Mouse (Mus musculus): Measurements from ENCODE around the gene Fau.
A peak's percentile ranks its signal among the peaks of the same experiment; 100 is the strongest.

The Fau gene

DNA sequence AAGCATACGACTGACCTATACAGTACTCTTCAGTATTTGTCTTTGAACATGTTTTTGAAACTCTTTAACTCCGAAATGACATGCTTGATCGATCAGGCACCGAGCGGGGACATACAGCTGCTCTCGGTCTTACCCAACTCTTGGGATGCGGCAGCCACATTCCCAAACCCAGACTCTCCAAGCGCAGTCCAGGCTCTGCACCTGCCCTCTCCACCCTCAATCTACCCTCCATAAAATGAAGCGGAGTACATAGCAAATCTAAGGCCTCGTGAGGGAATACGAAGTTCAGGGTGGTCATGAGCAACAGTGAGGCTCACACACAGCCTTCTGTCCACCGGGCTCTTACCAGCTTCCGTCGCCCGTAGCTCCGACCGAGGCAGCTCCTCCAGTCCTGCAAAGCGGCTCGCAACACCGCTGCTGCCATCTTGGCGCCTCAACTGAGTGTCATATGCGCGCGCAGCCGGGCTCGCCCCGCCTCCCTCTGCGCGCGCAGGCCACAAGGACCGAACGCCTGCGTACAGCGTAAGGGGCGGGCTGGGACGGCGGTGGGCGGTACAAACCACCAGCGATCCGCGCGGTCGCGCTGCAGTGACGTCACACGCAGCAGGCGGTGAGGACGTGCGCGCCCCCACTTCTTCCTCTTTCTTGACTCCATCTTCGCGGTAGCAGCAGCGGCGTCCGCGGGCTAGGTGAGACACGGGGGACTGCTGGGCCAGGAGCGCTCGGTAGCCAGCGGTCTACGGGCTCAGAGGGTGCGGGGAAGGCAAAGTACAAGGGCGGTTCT, at the start of gene Fau, which contains the start of gene Mrpl49:
Gene Fau, plus strand, starts transcription at position 532 of the 784 bp plus-strand sequence.
Gene Mrpl49, minus strand, starts transcription at position 473 of the 784 bp plus-strand sequence.
- Histone ChIP-seq H3K27me3 (ENCODE audit: control insufficient read depth, insufficient read depth, low read length, poor library complexity, severe bottlenecking) (no peaks in the 10 kb centered on the region), H3K36me3 (ENCODE audit: control insufficient read depth, insufficient read depth, low read length, poor library complexity, severe bottlenecking) (peaks cover 11% of the 10 kb centered on the region)
- DNase-seq (ENCODE audit: low read depth, low spot score) = peak; percentile 99

- peaks cover 7% of the 10 kb centered on the region; the same call in 1 of the 2 replicates for H3K36me3 ChIP-seq (ENCODE audit: control insufficient read depth, insufficient read depth, low read length, poor library complexity, severe bottlenecking)
- H3K27me3 ChIP-seq (ENCODE audit: control insufficient read depth, insufficient read depth, low read length, poor library complexity, severe bottlenecking) = no peaks in the 10 kb centered on the region
- DNase-seq (ENCODE audit: low read depth, low spot score) = no peak
These were observed 48.5 kb upstream of the Fau start for GRCm38 (mm10) chr19:6009137-6009536.

DNA sequence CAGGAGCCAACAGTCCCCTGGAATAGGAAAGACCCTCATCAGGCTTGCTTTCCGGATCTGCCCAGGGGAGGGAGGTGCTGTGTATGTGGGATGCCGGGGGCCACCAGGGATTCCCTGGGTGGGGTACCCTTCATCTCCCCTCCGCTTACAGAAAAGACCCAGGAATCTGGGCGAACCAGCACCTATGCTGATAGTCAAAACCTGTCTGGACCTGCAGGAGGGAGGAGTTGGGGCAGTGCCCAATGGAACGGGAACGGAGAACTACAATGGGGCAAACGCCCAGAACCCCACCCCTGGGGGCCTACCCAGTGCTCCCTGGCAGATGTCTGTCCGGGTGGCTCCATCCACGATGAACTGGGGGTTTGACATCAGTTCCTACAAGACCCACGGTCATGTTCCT, 44.0 kb upstream of the Fau start:
- no peak for DNase-seq (ENCODE audit: low read depth, low spot score)
- Histone ChIP-seq H3K36me3 (ENCODE audit: control insufficient read depth, insufficient read depth, low read length, poor library complexity, severe bottlenecking) (peaks cover 6% of the 10 kb centered on the region; the same call in 1 of the 2 replicates), H3K27me3 (ENCODE audit: control insufficient read depth, insufficient read depth, low read length, poor library complexity, severe bottlenecking) (no peaks in the 10 kb centered on the region)

DNA sequence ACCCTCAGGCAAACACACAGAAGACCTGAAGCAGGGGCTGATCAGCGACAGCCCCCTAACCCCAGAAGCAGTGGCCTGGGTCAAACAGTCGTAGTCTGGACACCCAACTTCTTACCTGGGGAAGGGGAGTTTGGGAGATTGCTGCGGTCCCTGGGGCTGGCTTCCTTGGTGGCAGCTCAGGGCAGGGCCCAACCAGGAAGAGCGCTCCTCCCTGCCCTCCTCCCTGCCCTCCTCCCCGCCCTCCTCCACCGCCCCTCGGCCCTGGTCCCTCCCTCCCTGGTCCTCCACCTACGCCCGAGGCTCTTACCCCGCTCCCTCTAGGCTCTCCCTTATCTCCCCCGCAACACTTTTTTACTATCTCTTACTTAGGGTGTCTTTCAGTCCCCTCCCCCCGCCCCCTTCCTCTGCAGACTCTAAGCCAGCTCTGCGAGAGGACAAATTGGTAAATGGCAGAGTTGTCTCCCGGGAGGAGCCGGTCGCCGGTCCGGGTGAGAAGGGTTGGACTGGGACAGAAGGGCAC, 42.6 kb upstream of the Fau start:
- H3K36me3 ChIP-seq (ENCODE audit: control insufficient read depth, insufficient read depth, low read length, poor library complexity, severe bottlenecking) = no peaks in the 10 kb centered on the region
- no peaks in the 10 kb centered on the region for H3K27me3 ChIP-seq (ENCODE audit: control insufficient read depth, insufficient read depth, low read length, poor library complexity, severe bottlenecking)
- DNase-seq (ENCODE audit: low read depth, low spot score) = peak; percentile 53

GRCm38 (mm10) chr19:6015511-6016315, 41.9 kb upstream of the Fau start, which contains the start of gene Capn1:
Gene Capn1, minus strand, starts transcription at chr19:6015897.
- peak; percentile 54 for DNase-seq (ENCODE audit: low read depth, low spot score)
- no peaks in the 10 kb centered on the region for H3K36me3 ChIP-seq (ENCODE audit: control insufficient read depth, insufficient read depth, low read length, poor library complexity, severe bottlenecking)
- H3K27me3 ChIP-seq (ENCODE audit: control insufficient read depth, insufficient read depth, low read length, poor library complexity, severe bottlenecking) = no peaks in the 10 kb centered on the region

DNA sequence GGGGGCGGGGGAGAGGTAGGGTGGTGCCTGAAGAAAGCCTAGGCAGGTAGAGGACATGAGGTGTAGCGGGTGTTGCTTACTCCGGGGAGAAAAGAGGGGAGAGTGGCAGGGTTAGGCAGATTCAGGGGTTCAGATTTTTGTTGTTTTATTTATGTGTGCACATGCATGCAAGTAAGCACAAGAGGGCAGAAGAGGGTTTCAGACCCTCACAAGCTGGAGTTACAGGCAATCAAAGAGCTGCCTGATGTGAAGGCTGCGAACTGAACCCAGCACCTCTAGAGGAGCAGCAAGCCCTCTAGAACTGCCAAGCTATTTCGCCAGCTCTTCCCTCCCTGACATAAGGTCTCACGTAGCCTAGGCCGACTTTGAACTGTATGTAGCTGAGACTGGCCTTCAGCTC, 41.1 kb upstream of the Fau start:
- H3K27me3 ChIP-seq (ENCODE audit: control insufficient read depth, insufficient read depth, low read length, poor library complexity, severe bottlenecking) = no peaks in the 10 kb centered on the region
- DNase-seq (ENCODE audit: low read depth, low spot score) = peak; percentile 42
- no peaks in the 10 kb centered on the region for H3K36me3 ChIP-seq (ENCODE audit: control insufficient read depth, insufficient read depth, low read length, poor library complexity, severe bottlenecking)

- no peaks in the 10 kb centered on the region for H3K27me3 ChIP-seq (ENCODE audit: control insufficient read depth, insufficient read depth, low read length, poor library complexity, severe bottlenecking)
- no peaks in the 10 kb centered on the region for H3K36me3 ChIP-seq (ENCODE audit: control insufficient read depth, insufficient read depth, low read length, poor library complexity, severe bottlenecking)
- DNase-seq (ENCODE audit: low read depth, low spot score) = peak; percentile 93
These were observed 39.2 kb upstream of the Fau start for GRCm38 (mm10) chr19:6018142-6019089.

GRCm38 (mm10) chr19:6020276-6020675, 37.4 kb upstream of the Fau start:
- DNase-seq (ENCODE audit: low read depth, low spot score) = no peak
- no peaks in the 10 kb centered on the region for H3K36me3 ChIP-seq (ENCODE audit: control insufficient read depth, insufficient read depth, low read length, poor library complexity, severe bottlenecking)
- H3K27me3 ChIP-seq (ENCODE audit: control insufficient read depth, insufficient read depth, low read length, poor library complexity, severe bottlenecking) = no peaks in the 10 kb centered on the region

DNA sequence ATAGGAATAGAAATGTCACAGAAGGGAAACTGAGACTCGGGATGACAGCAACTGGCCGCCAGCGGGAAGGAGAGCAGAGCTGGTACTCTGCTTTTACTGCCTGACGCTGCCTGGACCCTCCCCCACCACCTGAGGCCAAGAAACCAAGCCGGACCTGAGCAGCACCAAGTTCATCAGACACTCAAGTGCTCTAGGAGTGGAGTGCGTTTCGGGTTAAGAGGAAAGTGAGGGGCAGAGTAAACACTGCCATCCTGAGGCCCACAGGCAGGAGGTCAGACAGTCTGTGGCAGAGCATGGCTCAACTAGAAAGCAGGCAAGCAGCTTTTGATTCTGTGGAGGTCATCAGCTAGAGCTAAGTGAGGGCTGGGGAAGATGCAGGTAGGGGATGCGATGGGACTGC, 34.6 kb upstream of the Fau start:
- no peaks in the 10 kb centered on the region for H3K36me3 ChIP-seq (ENCODE audit: control insufficient read depth, insufficient read depth, low read length, poor library complexity, severe bottlenecking)
- H3K27me3 ChIP-seq (ENCODE audit: control insufficient read depth, insufficient read depth, low read length, poor library complexity, severe bottlenecking) = no peaks in the 10 kb centered on the region; the same call in 1 of the 2 replicates
- no peak for DNase-seq (ENCODE audit: low read depth, low spot score)

DNA sequence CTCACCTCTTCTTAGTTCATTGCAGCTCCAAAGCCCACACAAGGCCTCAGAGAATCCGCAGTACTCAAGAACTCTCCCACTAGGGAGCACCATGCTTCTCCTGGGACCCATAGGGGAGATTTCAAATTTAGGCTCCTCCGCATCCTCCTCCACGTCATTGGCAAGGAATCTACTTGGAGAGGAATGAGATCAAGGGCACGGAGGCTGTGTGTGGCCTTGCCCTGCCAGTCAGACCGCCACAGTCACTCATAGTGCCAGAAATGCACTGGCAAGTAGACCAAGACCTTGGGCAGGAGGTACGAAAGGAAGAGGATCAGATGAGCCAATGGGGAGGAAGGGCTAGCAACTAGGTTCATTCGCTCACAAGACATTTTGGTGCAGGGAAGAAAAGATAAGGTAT, 33.7 kb upstream of the Fau start:
- no peak for DNase-seq (ENCODE audit: low read depth, low spot score)
- Histone ChIP-seq H3K36me3 (ENCODE audit: control insufficient read depth, insufficient read depth, low read length, poor library complexity, severe bottlenecking) (no peaks in the 10 kb centered on the region), H3K27me3 (ENCODE audit: control insufficient read depth, insufficient read depth, low read length, poor library complexity, severe bottlenecking) (no peaks in the 10 kb centered on the region; the same call in 1 of the 2 replicates)

DNA sequence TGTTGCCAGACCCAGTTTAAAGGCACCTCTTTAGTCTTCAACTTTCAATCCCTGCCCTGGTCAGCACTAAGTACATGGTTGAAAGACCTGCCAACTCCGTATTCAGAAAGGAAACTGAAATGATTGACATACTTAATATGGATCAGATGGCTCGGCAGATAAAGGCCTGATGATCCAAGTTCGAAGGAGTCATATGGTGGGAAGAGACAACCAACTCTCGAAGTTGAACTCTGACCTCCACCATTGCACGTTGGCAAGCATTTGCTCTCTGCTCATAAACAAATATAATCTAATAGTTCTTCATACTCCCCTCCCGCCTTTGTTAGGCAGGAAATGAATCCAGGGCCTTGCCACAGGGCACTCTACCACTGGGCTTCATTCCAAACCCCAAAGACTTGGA, 28.7 kb upstream of the Fau start:
- DNase-seq (ENCODE audit: low read depth, low spot score) = no peak
- no peaks in the 10 kb centered on the region; the same call in 1 of the 2 replicates for H3K27me3 ChIP-seq (ENCODE audit: control insufficient read depth, insufficient read depth, low read length, poor library complexity, severe bottlenecking)
- no peaks in the 10 kb centered on the region for H3K36me3 ChIP-seq (ENCODE audit: control insufficient read depth, insufficient read depth, low read length, poor library complexity, severe bottlenecking)

DNA sequence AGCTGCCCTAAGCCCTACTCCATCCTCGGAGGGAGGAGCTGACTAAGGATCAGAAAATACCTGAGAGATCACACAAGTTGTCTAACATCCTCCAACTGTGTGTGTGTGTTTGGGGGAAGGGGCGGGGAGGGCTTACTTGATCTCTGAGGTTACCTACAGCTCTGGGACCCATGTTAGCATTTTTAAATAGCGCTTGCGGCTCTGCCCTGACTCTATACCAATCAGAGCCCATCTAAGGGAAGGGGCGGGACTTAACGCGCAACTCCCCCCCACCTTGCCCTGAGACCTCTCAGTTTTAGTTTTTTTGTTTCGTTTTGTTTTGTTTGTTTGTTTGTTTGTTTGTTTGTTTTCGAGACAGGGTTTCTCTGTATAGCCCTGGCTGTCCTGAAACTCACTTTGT, 28.2 kb upstream of the Fau start:
- H3K27me3 ChIP-seq (ENCODE audit: control insufficient read depth, insufficient read depth, low read length, poor library complexity, severe bottlenecking) = no peaks in the 10 kb centered on the region; the same call in 1 of the 2 replicates
- no peak for DNase-seq (ENCODE audit: low read depth, low spot score)

DNA sequence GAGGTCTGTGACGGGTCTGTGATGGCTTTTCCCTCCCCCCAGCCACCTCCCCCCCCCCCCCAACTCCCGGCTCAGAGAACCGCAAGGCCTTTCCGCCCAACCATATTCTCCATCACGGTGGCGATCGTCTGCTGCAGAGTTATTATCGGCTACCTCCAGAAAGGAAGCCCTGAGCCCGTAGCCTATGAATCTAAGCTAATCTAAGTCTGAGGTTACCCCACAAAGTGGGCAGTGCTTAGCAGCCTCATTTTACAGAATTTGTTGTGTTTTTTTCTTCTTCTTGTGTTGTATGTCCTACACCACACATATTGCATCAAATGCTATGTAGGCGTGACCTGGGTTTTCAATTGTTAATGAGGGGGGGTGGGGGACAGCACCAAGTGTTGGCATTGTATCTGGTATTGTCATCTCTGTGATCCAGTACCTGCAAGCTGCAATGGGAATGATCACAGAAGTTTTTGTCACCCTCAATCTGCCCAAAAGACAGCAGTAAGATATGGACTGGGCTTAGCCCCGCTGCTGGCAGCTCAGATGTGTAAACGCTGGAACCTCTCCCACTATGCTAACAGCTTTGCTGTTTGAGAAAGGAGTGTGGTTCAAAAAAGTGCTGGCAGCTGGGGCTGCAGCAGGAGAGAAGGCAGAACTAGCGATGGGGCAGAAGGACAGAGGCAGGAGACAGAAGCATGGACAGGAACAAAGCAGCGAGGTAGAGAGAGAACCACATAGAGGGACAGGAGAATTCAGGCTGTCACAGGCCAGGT, 26.9 kb upstream of the Fau start:
- DNase-seq (ENCODE audit: low read depth, low spot score) = no peak
- H3K27me3 ChIP-seq (ENCODE audit: control insufficient read depth, insufficient read depth, low read length, poor library complexity, severe bottlenecking) = no peaks in the 10 kb centered on the region; the same call in 1 of the 2 replicates
- H3K36me3 ChIP-seq (ENCODE audit: control insufficient read depth, insufficient read depth, low read length, poor library complexity, severe bottlenecking) = no peaks in the 10 kb centered on the region

More for the DNA sequence above, 28.2 kb upstream of the Fau start:
- no peaks in the 10 kb centered on the region for H3K36me3 ChIP-seq (ENCODE audit: control insufficient read depth, insufficient read depth, low read length, poor library complexity, severe bottlenecking)
